Mouse (Mus musculus): ENCODE measurements around the gene Cyb5rl. TPM values are rescaled to one million over a fixed set of nuclear protein-coding genes. Genes with fewer than 3 reads are reported as not detected.

The Cyb5rl gene
- polyA plus RNA-seq, 1 experiment from 2014 or later = 8.1 TPM

- 84% methylated on average over 8 of the region's 8 CpGs for WGBS
- Histone ChIP-seq H3K36me3 (replicated peaks) (peaks cover 99% of the 10 kb centered on the region), H3K9me3 (no peaks in the 10 kb centered on the region), H3K4me1 (no peaks in the 10 kb centered on the region), H3K27me3 (replicated peaks; ENCODE audit: low read depth, poor library complexity, severe bottlenecking) (no peaks in the 10 kb centered on the region), H3K4me3 (no peak overlapping the region), H3K27ac (replicated peaks) (no peak overlapping the region)
- no peak for DNase-seq (ENCODE audit: low spot score)
Measured at GRCm38 (mm10) chr4:107039270-107039669, 27.5 kb upstream of the Cyb5rl start.

DNA sequence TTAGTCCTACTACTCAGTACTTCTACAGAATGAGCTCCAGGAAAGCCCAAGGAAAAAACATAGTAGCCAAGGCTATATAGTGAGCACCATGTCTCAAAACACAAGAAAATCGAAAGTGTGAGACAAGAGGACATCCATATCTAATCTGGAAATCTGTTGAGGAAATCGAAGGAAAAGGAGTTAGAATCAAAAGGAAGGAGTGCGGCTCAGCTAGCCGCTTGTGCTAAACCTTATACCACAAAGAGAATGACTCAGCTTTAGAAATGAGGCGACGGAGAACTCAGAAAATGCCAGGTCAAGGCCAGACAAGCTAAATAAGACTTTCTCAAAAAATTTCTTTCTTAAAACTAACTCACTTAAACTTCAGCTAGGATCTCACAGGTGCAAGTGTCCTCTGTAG, 24.5 kb upstream of the Cyb5rl start:
- no peaks in the 10 kb centered on the region for H3K4me1 ChIP-seq
- DNase-seq (ENCODE audit: low spot score) = no peak
- no peak overlapping the region for H3K27ac ChIP-seq (replicated peaks)
- no peaks in the 10 kb centered on the region for H3K27me3 ChIP-seq (replicated peaks; ENCODE audit: low read depth, poor library complexity, severe bottlenecking)
- WGBS = 93% methylated on average over 6 of the region's 6 CpGs
- H3K36me3 ChIP-seq (replicated peaks) = peaks cover 100% of the 10 kb centered on the region
- H3K4me3 ChIP-seq = no peak overlapping the region
- no peaks in the 10 kb centered on the region for H3K9me3 ChIP-seq

- 96% methylated on average over 13 of the region's 13 CpGs for WGBS
- DNase-seq (ENCODE audit: low spot score) = no peak
- Histone ChIP-seq H3K9me3 (no peaks in the 10 kb centered on the region), H3K27me3 (replicated peaks; ENCODE audit: low read depth, poor library complexity, severe bottlenecking) (no peaks in the 10 kb centered on the region), H3K27ac (replicated peaks) (no peak overlapping the region), H3K4me3 (no peak overlapping the region), H3K4me1 (no peaks in the 10 kb centered on the region), H3K36me3 (replicated peaks) (peaks cover 96% of the 10 kb centered on the region)
Measured at GRCm38 (mm10) chr4:107045188-107045587, 21.6 kb upstream of the Cyb5rl start.

- peaks cover 78% of the 10 kb centered on the region for H3K36me3 ChIP-seq (replicated peaks)
- DNase-seq (ENCODE audit: low spot score) = no peak
- no peaks in the 10 kb centered on the region for H3K4me1 ChIP-seq
- no peaks in the 10 kb centered on the region for H3K9me3 ChIP-seq
- no peak overlapping the region for H3K4me3 ChIP-seq
- no peak overlapping the region for H3K27ac ChIP-seq (replicated peaks)
- no peaks in the 10 kb centered on the region for H3K27me3 ChIP-seq (replicated peaks; ENCODE audit: low read depth, poor library complexity, severe bottlenecking)
- 89% methylated on average over 5 of the region's 5 CpGs for WGBS
Measured at GRCm38 (mm10) chr4:107047806-107048205, 19.0 kb upstream of the Cyb5rl start.

- WGBS = 94% methylated on average over 11 of the region's 11 CpGs
- H3K4me1 ChIP-seq = no peaks in the 10 kb centered on the region
- no peak for DNase-seq (ENCODE audit: low spot score)
- no peak overlapping the region for H3K4me3 ChIP-seq
- no peak overlapping the region for H3K27ac ChIP-seq (replicated peaks)
- H3K36me3 ChIP-seq (replicated peaks) = peaks cover 69% of the 10 kb centered on the region
- no peaks in the 10 kb centered on the region for H3K27me3 ChIP-seq (replicated peaks; ENCODE audit: low read depth, poor library complexity, severe bottlenecking)
- no peaks in the 10 kb centered on the region for H3K9me3 ChIP-seq
Measured at GRCm38 (mm10) chr4:107048568-107049162, 18.1 kb upstream of the Cyb5rl start.

DNA sequence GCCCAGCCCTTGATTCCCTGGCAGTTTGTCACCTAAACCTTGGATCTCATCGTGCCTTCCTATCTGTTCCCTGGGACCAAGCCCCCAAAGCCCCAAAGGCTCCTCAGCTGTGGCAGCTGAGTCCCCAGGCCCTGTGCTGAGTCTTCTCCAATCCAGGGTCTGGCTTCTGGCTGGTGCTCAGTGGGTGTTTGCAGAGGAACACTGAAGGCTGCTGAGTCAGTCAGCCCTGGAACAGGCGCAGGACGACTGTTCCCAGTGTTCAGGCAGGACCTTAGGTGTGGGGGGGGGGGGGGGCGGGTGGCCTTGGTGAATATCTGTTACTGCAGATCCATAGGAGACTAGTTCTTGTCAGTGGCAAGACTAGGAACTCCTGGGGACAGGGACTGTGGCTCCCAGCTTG, 14.9 kb upstream of the Cyb5rl start:
- Histone ChIP-seq H3K4me1 (no peaks in the 10 kb centered on the region), H3K4me3 (no peak overlapping the region), H3K9me3 (no peaks in the 10 kb centered on the region), H3K27ac (replicated peaks) (no peak overlapping the region), H3K36me3 (replicated peaks) (peaks cover 63% of the 10 kb centered on the region), H3K27me3 (replicated peaks; ENCODE audit: low read depth, poor library complexity, severe bottlenecking) (no peaks in the 10 kb centered on the region)
- DNase-seq (ENCODE audit: low spot score) = no peak
- WGBS = 58% methylated on average over 4 of the region's 4 CpGs

DNA sequence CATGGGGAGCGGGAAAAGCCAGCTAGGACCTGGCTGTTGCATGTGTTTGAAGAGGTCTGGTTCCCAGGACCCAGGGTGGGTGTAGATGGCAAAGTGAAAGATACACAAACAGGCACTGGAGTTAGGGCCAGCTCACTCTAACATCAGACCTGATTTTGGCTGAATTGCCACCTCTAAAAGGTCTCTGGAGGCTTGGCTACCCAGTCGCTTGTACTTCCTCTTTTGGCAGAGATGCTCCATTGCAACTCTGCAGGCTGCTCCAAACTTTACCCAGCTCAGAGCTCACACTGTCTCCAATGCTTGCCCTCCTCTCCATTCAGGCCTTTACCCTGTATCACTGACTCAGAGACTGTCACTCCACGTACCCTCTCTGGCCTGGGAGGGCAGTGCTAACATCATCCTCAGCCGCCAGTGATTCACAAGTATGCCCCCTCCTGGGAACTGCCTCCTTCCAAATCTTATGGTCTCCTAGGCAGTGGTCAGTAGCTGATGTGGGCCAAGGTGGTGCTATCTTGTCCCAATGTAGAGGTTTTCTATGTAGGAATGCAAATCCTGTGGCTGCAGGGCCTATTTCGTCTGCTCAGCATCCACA, 13.7 kb upstream of the Cyb5rl start:
- Histone ChIP-seq H3K9me3 (no peaks in the 10 kb centered on the region), H3K27me3 (replicated peaks; ENCODE audit: low read depth, poor library complexity, severe bottlenecking) (no peaks in the 10 kb centered on the region), H3K4me1 (no peaks in the 10 kb centered on the region), H3K4me3 (no peak overlapping the region), H3K36me3 (replicated peaks) (peaks cover 63% of the 10 kb centered on the region), H3K27ac (replicated peaks) (no peak overlapping the region)
- 47% methylated on average over 5 of the region's 5 CpGs for WGBS
- DNase-seq (ENCODE audit: low spot score) = no peak

- peaks cover 69% of the 10 kb centered on the region for H3K36me3 ChIP-seq (replicated peaks)
- no peaks in the 10 kb centered on the region for H3K27me3 ChIP-seq (replicated peaks; ENCODE audit: low read depth, poor library complexity, severe bottlenecking)
- no peak overlapping the region for H3K27ac ChIP-seq (replicated peaks)
- H3K9me3 ChIP-seq = no peaks in the 10 kb centered on the region
- H3K4me3 ChIP-seq = no peak overlapping the region
- WGBS = 84% methylated on average over 3 of the region's 3 CpGs
- DNase-seq (ENCODE audit: low spot score) = no peak
- H3K4me1 ChIP-seq = no peaks in the 10 kb centered on the region
Measured at GRCm38 (mm10) chr4:107056088-107056487, 10.7 kb upstream of the Cyb5rl start.

- WGBS = 94% methylated on average over 5 of the region's 5 CpGs
- Histone ChIP-seq H3K27ac (replicated peaks) (no peak overlapping the region), H3K4me1 (no peaks in the 10 kb centered on the region), H3K9me3 (no peaks in the 10 kb centered on the region), H3K36me3 (replicated peaks) (peaks cover 91% of the 10 kb centered on the region), H3K27me3 (replicated peaks; ENCODE audit: low read depth, poor library complexity, severe bottlenecking) (no peaks in the 10 kb centered on the region), H3K4me3 (no peak overlapping the region)
- DNase-seq (ENCODE audit: low spot score) = no peak
Measured at GRCm38 (mm10) chr4:107058346-107058745, 8.4 kb upstream of the Cyb5rl start.

GRCm38 (mm10) chr4:107058781-107059180, 8.0 kb upstream of the Cyb5rl start:
- no peak overlapping the region for H3K27ac ChIP-seq (replicated peaks)
- no peaks in the 10 kb centered on the region for H3K4me1 ChIP-seq
- H3K9me3 ChIP-seq = no peaks in the 10 kb centered on the region
- H3K27me3 ChIP-seq (replicated peaks; ENCODE audit: low read depth, poor library complexity, severe bottlenecking) = no peaks in the 10 kb centered on the region
- H3K4me3 ChIP-seq = no peak overlapping the region
- no peak for DNase-seq (ENCODE audit: low spot score)
- 88% methylated on average over 6 of the region's 6 CpGs for WGBS
- H3K36me3 ChIP-seq (replicated peaks) = peaks cover 96% of the 10 kb centered on the region

DNA sequence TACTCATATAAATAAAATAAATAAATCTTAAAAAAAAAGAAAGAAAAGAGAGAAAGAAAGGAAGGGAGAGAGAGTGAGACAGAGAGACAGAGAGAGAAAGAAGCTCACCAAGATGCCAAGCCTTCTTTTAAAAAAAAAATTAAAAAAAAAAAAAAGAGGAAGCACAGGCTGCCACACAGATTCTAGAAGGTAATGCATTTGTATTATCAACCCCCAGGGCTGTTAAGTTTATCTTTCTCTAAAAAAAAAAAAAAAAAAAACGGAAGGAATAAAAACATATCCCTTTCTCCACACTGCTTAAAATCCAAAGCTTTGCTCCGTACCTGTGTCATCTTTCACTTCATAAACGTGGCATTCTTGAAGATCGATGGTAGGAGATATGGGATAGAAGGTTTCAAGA, 5.2 kb upstream of the Cyb5rl start:
- Histone ChIP-seq H3K4me1 (peaks cover 11% of the 10 kb centered on the region), H3K27ac (replicated peaks) (no peak overlapping the region), H3K36me3 (replicated peaks) (peaks cover 83% of the 10 kb centered on the region), H3K27me3 (replicated peaks; ENCODE audit: low read depth, poor library complexity, severe bottlenecking) (no peaks in the 10 kb centered on the region), H3K9me3 (no peaks in the 10 kb centered on the region), H3K4me3 (no peak overlapping the region)
- no peak for DNase-seq (ENCODE audit: low spot score)
- 92% methylated on average over 4 of the region's 4 CpGs for WGBS

DNA sequence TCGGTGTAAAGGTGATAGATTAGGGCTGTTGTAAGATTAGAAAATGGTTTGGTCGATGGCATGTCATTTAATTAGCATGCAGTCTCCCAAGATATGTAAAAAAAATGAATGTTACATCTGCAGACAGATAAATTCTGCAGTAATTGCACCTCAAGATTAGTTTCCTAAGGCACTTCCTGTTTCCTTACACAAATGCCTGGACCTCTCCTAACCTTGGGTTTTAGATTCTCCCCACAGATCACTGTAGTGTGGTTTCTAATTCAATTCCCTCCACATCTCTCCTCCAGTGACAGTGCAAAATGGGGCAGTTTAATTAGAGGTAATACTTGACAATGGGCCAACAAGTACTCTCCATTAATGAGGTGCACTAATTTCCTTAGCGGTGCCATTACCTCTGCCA, 3.6 kb upstream of the Cyb5rl start:
- Histone ChIP-seq H3K4me1 (peaks cover 20% of the 10 kb centered on the region), H3K27ac (replicated peaks) (no peak overlapping the region), H3K9me3 (no peaks in the 10 kb centered on the region), H3K27me3 (replicated peaks; ENCODE audit: low read depth, poor library complexity, severe bottlenecking) (no peaks in the 10 kb centered on the region), H3K36me3 (replicated peaks) (peaks cover 67% of the 10 kb centered on the region), H3K4me3 (no peak overlapping the region)
- 93% methylated on average over 3 of the region's 3 CpGs for WGBS
- no peak for DNase-seq (ENCODE audit: low spot score)

DNA sequence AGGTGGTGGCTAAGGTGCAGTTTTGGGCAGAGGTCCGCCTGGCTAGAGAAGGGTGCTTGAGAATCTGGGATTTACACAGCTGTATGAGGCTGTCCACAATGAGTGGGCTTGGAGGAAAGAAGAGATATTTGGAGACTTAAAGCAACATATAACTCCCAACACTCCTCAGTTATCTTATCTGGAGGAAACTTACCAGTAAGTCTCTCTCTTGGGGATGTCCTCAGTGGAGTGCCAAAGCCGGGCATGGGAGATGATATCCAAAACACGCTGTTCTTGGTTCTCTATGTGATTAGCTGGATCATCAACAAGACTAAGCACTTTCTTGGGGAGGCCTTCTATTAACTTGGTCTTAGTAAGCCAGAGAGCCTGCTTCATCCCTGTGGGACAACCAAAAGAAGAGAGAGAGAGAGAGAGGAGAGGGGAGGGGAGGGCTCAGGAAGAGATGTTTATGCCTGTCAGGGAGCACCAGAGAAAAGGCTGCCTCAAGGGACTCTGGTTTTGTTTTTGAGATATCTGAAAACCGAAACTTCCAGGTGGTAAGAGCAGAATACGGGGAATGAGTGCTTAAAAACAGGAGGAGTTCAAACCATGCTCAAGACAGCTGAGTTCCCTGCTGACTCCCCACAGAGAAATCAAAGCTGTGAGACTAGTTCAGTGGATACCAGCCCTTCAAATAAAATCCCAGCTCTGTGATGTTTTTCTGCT, 2.2 kb upstream of the Cyb5rl start:
- Histone ChIP-seq H3K4me3 (no peak overlapping the region), H3K9me3 (no peaks in the 10 kb centered on the region), H3K27me3 (replicated peaks; ENCODE audit: low read depth, poor library complexity, severe bottlenecking) (no peaks in the 10 kb centered on the region), H3K36me3 (replicated peaks) (peaks cover 53% of the 10 kb centered on the region), H3K4me1 (peaks cover 23% of the 10 kb centered on the region), H3K27ac (replicated peaks) (no peak overlapping the region)
- DNase-seq (ENCODE audit: low spot score) = no peak
- WGBS = 87% methylated on average over 5 of the region's 5 CpGs

Data from embryonic facial prominence, embryonic 10.5 days (tissue).